19 mouse cellular contexts compared by ENCODE assay signal in genomic region chr6:51301831-51302230, GRCm38 (mm10).
A peak's percentile ranks its signal among the peaks of the same experiment; 100 is the strongest.
DNase-seq lines count a peak whose midpoint lies in the region; ATAC-seq and TF ChIP-seq lines count a peak whose summit lies in the region.
"Had no signal": no experiment of that assay in that cellular context is flagged by ENCODE, and none has a peak within 500 bp of the region (broad histone marks: within the 10 kb centered on the region; RNA-seq: fewer than 3 reads in every experiment).

No protein-coding gene starts in this region.

- H3K9me3 ChIP-seq in liver, embryonic 13.5 days (replicated peaks), result no peaks in the 10 kb centered on the region
- no peaks in the 10 kb centered on the region for H3K9me3 ChIP-seq in liver, embryonic 14.5 days (ENCODE audit: control insufficient read depth, low read length)
- H3K9me3 ChIP-seq in liver, postnatal 0 days (ENCODE audit: low read length), result peaks cover 9% of the 10 kb centered on the region
- no peaks in the 10 kb centered on the region for H3K9me3 ChIP-seq in hindbrain, embryonic 11.5 days (ENCODE audit: control insufficient read depth, low read length)
- H3K9me3 ChIP-seq: forebrain, embryonic 12.5 days had no signal

- TF ChIP-seq CTCF in liver, embryonic 14.5 days (IDR thresholded peaks at IDR 0.05; ENCODE audit: low read depth), result no peak
- TF ChIP-seq CTCF in liver, postnatal 0 days (IDR thresholded peaks at IDR 0.05; ENCODE audit: low read depth), result no peak

- no peaks in the 10 kb centered on the region for H3K27me3 ChIP-seq in liver, embryonic 13.5 days
- no peaks in the 10 kb centered on the region for H3K27me3 ChIP-seq in liver, embryonic 14.5 days (ENCODE audit: control insufficient read depth, insufficient read depth, low read length)
- no peaks in the 10 kb centered on the region for H3K27me3 ChIP-seq in liver, postnatal 0 days (ENCODE audit: insufficient read depth, low read length)
- H3K27me3 ChIP-seq in hindbrain, embryonic 11.5 days (ENCODE audit: control insufficient read depth, insufficient read depth, low read length), result no peaks in the 10 kb centered on the region
- H3K27me3 ChIP-seq: forebrain, embryonic 12.5 days had no signal

- WGBS in liver, embryonic 13.5 days (ENCODE audit: insufficient replicate concordance), result 39% methylated on average over 4 of the region's 4 CpGs
- 34% methylated on average over 4 of the region's 4 CpGs for WGBS in liver, embryonic 14.5 days (ENCODE audit: insufficient replicate concordance)
- 64% methylated on average over 4 of the region's 4 CpGs for WGBS in liver, postnatal 0 days (ENCODE audit: insufficient replicate concordance)
- 95% methylated on average over 4 of the region's 4 CpGs for WGBS in hindbrain, embryonic 11.5 days

- H3K4me2 ChIP-seq in liver, embryonic 13.5 days, result no peak overlapping the region
- H3K4me2 ChIP-seq in liver, embryonic 14.5 days (ENCODE audit: low read depth), result no peak overlapping the region
- H3K4me2 ChIP-seq in liver, postnatal 0 days (ENCODE audit: low read depth, low read length), result no peak overlapping the region
- no peak overlapping the region for H3K4me2 ChIP-seq in hindbrain, embryonic 11.5 days (replicated peaks; ENCODE audit: low read depth, low read length)
- H3K4me2 ChIP-seq: embryonic facial prominence, embryonic 12.5 days; forebrain, embryonic 12.5 days had no signal

- no peak overlapping the region for H3K4me3 ChIP-seq in liver, embryonic 13.5 days (replicated peaks)
- no peak overlapping the region for H3K4me3 ChIP-seq in liver, embryonic 14.5 days (ENCODE audit: insufficient read depth in 1 of 2, low read depth in 2 of 2, low read length in 2 of 2)
- no peak overlapping the region for H3K4me3 ChIP-seq in liver, postnatal 0 days (ENCODE audit: low read depth, low read length)
- no peak overlapping the region for H3K4me3 ChIP-seq in hindbrain, embryonic 11.5 days (ENCODE audit: low read depth, low read length)
- H3K4me3 ChIP-seq: embryonic facial prominence, embryonic 10.5 days; embryonic facial prominence, embryonic 12.5 days; forebrain, embryonic 10.5 days; forebrain, embryonic 12.5 days had no signal

- ATAC-seq in liver, embryonic 13.5 days (ENCODE audit: low read depth), result peak; percentile 57
- ATAC-seq in liver, embryonic 14.5 days (ENCODE audit: insufficient read depth), result peak; percentile 26; the same call in 1 of the 2 replicates
- no peak for ATAC-seq in liver, postnatal 0 days
- peak; percentile 83 for ATAC-seq in megakaryocyte-erythroid progenitor cell, adult 5-6 weeks (replicated peaks; ENCODE audit: low FRiP score, low TSS enrichment, poor library complexity, severe bottlenecking)
- ATAC-seq in hindbrain, embryonic 11.5 days (ENCODE audit: low FRiP score), result no peak
- ATAC-seq: forebrain, embryonic 14.5 days; forebrain, embryonic 16.5 days had no signal

- peak; percentile 9 for DNase-seq in liver, embryonic 13.5 days
- no peak for DNase-seq in liver
- DNase-seq in liver, embryonic 14.5 days (ENCODE audit: low read depth in 3 of 3, low spot score in 3 of 3), result peak in 1 of 3 experiments; percentile 10
- DNase-seq in liver, postnatal 0 days, result no peak
- no peak for DNase-seq in ovary, adult 18-20 months (ENCODE audit: low spot score)
- DNase-seq in hindbrain, embryonic 11.5 days (ENCODE audit: low spot score), result no peak
- no peak for DNase-seq in testis, postnatal 10 days (ENCODE audit: low spot score)
- DNase-seq: cerebellum, adult 11-12 months; cerebellum, adult 2 months; cerebellum, adult 9-10 months; cerebellum, postnatal 10 days; cerebellum, postnatal 25 days had no signal

- TF ChIP-seq EP300 in liver, embryonic 14.5 days (IDR thresholded peaks at IDR 0.05; ENCODE audit: low read depth), result peak; percentile 62
- 0 out of 2 replicates have a peak, but pooled peaks have one; percentile 16 for TF ChIP-seq EP300 in liver, postnatal 0 days (IDR thresholded peaks at IDR 0.05; ENCODE audit: low read depth)

- peaks cover 21% of the 10 kb centered on the region for H3K4me1 ChIP-seq in liver, embryonic 13.5 days (replicated peaks)
- H3K4me1 ChIP-seq in liver, embryonic 14.5 days (replicated peaks; ENCODE audit: control insufficient read depth in 2 of 2, insufficient read depth in 2 of 2, low read length in 1 of 2), result peaks cover 5 to 11% of the 10 kb centered on the region in 2 experiments; a peak in 3 of 4 replicates
- 0 out of 2 replicates have a peak, but pooled peaks cover 2% of the 10 kb centered on the region for H3K4me1 ChIP-seq in liver, postnatal 0 days (ENCODE audit: insufficient read depth)
- no peaks in the 10 kb centered on the region for H3K4me1 ChIP-seq in hindbrain, embryonic 11.5 days (replicated peaks; ENCODE audit: control insufficient read depth, insufficient read depth, low read length)
- H3K4me1 ChIP-seq: embryonic facial prominence, embryonic 10.5 days; embryonic facial prominence, embryonic 12.5 days; forebrain, embryonic 10.5 days; forebrain, embryonic 12.5 days had no signal

- H3K27ac ChIP-seq in liver, embryonic 13.5 days, result no peak overlapping the region
- no peak overlapping the region for H3K27ac ChIP-seq in liver, embryonic 14.5 days
- H3K27ac ChIP-seq in liver, postnatal 0 days (ENCODE audit: low read depth), result 0 out of 2 replicates have a peak overlapping the region, but pooled peaks have one; percentile 24
- H3K27ac ChIP-seq in hindbrain, embryonic 11.5 days (ENCODE audit: low read depth, low read length), result no peak overlapping the region
- H3K27ac ChIP-seq: embryonic facial prominence, embryonic 10.5 days; embryonic facial prominence, embryonic 12.5 days; forebrain, embryonic 10.5 days; forebrain, embryonic 12.5 days had no signal

- no peaks in the 10 kb centered on the region for H3K36me3 ChIP-seq in liver, embryonic 13.5 days
- no peaks in the 10 kb centered on the region for H3K36me3 ChIP-seq in liver, embryonic 14.5 days (replicated peaks; ENCODE audit: control insufficient read depth, insufficient read depth, low read depth)
- no peaks in the 10 kb centered on the region for H3K36me3 ChIP-seq in liver, postnatal 0 days (replicated peaks; ENCODE audit: insufficient read depth, low read length)
- H3K36me3 ChIP-seq in hindbrain, embryonic 11.5 days (ENCODE audit: control insufficient read depth, insufficient read depth, low read length), result no peaks in the 10 kb centered on the region
- H3K36me3 ChIP-seq: embryonic facial prominence, embryonic 10.5 days; embryonic facial prominence, embryonic 12.5 days; forebrain, embryonic 10.5 days; forebrain, embryonic 12.5 days had no signal

- no peak overlapping the region for H3K9ac ChIP-seq in liver, embryonic 13.5 days
- H3K9ac ChIP-seq in liver, embryonic 14.5 days (replicated peaks), result no peak overlapping the region
- H3K9ac ChIP-seq in liver, postnatal 0 days (replicated peaks), result no peak overlapping the region
- no peak overlapping the region for H3K9ac ChIP-seq in hindbrain, embryonic 11.5 days (ENCODE audit: low read depth, low read length)
- H3K9ac ChIP-seq: embryonic facial prominence, embryonic 12.5 days; forebrain, embryonic 12.5 days had no signal

Comparison
In these comparisons a context has a peak if more than half of its experiments do, and no peak if none do; other contexts are left out.
1. ATAC-seq: peak in liver, embryonic 13.5 days (single experiment), liver, embryonic 14.5 days (single experiment) and megakaryocyte-erythroid progenitor cell, adult 5-6 weeks (single experiment); none in liver, postnatal 0 days (single experiment) and hindbrain, embryonic 11.5 days (single experiment).